Mouse (Mus musculus) spleen, adult 12 weeks (tissue): Measurements from ENCODE around the gene Aqp12.

Experiments used
- DNase-seq: peaks from one replicate; pipeline ENCODE4 v3.0.0; 2022; ENCODE audit warnings: low spot score

Gene Aqp12

DNA sequence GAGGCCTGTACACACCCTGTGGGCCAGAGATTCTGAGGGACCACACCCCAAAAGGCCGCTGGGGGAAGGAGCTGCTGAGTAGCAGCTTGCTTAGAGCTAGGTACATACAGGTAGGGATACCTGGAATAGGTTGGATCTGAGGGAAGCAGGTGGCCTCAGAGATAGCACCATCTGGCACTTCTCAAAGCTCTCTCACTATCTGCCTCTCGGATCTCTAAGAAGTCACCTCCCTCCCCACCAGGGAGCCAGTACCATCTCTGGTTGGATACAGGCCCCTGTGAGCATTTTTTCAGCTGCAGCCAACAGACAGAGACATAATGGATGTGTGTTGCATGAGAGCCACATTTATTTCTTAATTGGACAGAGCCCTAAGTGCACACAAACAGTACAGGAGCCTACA lies 9.0 kb downstream of the Aqp12 start:
- DNase-seq, result no peak

DNA sequence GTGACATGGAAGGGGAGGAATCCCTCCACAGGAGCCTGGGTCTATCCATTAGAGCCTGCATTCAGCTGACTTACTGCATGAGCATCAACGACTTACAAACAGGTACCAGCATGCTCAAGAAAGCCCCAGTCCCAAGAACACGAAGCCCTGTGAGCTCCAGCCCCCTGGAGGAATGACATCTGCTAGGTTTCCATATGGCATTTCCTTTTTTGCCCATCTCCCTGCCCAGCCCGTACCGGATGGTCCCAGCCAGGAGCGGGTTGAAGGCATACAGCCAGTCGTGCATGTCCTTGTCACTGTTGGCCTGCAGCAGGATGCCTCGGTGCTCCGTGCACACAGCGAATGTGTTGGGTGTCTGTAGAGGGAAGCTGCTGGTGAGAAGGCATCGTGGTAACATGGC lies 12.6 kb downstream of the Aqp12 start:
- DNase-seq, result no peak

DNA sequence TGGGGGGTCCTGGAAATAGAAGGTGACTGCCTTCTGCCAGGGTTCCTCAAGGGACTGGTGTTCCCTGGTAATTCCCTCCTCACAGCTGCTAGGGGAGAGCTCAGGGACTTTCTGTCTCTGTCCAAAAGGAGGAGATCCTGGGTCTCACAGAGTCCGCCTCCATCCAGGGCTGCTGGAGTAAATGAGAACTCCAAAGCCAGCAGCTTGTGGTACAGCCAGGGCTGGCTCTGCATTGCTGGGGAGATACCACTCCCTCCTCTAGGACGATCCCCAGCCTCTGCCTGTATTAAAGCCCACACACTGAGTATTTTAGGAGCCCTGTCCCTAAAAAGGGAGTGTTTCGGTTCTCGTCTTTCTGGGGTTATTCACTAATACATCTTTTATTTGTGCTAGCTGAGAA lies 14.5 kb downstream of the Aqp12 start:
- DNase-seq, result no peak

DNA sequence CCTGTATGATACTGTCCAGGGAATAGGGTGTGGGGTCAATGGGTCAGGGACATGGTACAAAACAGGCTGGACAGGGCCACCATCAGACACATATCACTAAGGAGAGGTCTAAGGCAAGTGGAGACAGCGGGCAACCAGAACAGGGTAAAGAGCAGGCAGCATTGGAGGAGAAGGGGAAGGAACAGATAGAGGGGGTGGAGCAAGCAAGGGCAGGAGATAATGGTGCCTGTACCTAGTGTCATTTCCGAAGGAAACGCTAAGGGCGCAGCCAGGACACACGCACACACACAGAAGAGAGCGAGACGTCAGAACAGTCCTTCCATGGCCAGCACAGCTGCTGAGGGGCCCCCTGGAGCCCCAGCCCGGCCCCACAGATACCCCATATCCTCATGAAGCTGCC lies 20.5 kb downstream of the Aqp12 start:
- DNase-seq, result no peak

DNA sequence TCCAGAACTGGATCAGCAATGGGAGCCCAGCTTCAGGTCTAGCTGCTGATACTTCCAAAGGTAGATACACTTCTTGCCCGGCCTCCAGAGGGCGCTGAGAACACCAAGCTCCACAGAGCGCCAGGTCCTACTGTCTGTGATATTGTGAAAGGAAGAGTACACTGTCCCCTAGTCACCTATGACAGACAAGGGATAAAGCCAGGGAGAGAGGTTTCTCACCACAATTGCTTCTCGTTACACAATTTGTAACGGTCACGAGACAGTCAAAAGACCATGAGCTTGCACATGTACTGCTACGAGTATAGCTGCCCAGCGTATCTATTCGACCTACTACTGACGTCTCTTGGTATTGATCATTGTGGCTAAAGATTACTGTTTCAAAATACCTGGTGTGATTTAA lies 23.3 kb downstream of the Aqp12 start:
- DNase-seq, result no peak

DNA sequence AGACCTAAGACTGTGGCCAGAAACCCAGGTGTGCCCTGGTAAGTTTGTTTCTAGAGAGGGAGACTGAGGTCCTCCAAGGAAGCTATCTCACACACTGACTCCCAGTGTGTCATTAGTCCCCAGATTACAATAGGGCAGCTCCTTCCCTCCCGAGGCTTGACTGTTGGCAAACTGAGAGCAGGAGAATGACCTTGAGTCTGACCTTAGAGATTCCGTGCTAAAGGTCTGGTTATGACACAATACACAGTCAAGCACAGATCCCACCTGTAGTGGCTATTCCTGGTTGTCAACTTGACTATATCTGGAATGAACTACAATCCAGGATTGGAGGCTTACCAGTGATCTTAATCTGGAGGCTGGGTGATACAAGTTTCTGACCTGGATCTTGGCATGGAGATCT lies 23.9 kb downstream of the Aqp12 start:
- no peak for DNase-seq

DNA sequence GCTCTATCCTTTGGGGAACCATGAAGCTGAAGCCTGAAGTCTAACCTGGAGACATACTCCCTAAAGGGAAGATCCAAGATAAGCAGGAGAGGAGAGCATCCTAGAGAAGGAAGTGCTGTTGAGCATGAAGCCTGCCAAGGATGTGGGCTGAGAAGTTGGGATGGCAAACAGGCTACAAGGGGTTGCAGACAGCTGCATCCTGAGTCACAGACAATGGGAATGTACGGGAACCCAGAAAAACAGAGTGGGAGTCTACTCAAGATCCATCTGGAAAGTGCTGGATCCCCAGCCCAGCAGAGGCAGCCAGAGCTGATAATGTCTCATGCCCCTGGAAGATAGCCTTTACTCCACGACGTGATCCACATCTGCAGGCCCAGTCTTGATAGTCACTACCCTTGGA lies 25.1 kb downstream of the Aqp12 start:
- DNase-seq, result no peak

DNA sequence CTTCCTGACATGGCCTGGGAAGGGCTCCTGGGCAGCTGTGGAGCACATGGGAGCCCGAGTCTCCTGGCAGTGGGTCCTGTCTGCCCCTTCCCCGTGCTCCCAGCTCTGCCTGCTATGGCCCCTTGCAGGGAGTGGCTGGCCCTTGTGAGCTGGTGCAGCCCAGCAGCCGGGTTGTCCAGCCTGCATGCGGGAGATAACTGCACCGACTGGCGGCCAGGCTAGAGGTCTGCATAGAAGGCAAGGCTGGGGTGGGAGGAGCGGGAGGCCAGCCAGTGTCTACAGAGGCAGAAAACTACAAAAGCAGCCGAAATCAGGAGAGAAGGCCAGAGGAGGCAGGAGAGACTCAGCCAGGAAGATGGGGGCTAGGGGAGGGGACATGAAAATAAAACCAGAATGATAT lies 27.9 kb downstream of the Aqp12 start:
- no peak for DNase-seq

DNA sequence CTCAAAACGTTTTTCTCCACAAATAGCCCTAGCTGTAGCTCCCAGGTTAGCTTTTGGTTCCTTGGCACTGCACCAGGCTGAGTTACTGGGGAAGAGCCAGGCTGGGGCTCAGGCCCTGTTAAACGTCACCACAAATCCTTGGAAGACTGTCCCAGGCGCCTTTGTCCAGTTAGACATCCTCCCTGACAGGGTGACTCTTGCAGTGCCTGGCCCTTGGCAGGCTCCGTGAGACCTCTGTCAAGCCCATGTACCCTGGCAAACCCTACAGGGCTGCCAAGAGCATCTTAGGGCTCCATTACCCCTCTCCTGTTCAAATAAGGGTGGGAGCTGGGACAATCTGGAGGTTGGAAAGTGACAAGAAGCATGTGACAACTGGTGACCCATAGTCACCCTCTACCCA lies 29.8 kb downstream of the Aqp12 start:
- DNase-seq, result no peak

DNA sequence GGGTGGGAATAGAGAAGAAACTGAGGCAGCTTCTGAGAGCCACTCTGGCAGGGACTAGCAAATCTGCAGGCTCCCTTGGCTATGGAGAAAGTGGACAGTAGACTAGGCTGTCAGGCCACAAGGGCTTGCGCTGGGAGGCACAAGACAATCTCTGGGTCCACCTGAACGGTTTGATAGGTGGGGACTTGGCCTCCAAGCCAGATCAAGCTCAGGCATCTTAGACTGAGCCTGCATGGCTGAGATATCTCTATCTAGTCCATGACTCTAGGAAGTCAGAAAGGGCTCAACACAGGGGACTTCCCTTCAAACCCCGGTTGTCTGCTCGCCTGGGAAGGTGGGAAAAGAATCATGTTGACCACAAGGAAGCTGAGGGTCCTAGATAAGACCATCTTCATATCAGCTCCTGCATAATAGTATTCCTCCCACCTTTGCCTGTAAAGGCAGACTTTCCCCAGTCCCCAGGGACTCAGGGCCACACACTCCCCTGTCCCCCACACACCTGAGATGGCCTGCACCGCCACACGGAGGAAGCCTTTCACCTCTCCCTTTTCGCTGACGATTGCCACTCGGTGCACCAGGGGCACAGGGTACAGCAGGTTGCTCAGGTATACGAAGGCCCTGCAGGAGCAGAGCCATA lies 40.1 kb downstream of the Aqp12 start:
- DNase-seq, result no peak

DNA sequence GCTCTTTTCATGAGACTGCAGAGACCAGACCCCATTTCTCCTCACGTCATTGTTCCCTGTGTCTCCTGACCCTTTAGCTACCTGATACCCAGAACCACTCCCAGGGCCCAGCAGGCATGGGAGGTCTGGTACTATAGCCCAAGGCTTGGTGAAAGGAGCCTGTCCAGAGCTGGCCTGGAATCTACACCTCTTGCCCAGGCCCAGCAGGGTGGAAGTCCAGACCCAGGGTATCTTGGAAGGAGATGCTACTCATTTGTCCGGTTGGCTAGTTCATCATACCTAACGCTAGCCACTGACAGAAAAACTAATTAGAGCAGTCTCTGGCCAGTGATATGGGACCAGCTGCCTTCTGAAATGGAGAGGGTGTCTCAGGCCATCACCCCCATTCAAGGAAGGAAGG lies 43.9 kb downstream of the Aqp12 start:
- DNase-seq, result no peak

DNA sequence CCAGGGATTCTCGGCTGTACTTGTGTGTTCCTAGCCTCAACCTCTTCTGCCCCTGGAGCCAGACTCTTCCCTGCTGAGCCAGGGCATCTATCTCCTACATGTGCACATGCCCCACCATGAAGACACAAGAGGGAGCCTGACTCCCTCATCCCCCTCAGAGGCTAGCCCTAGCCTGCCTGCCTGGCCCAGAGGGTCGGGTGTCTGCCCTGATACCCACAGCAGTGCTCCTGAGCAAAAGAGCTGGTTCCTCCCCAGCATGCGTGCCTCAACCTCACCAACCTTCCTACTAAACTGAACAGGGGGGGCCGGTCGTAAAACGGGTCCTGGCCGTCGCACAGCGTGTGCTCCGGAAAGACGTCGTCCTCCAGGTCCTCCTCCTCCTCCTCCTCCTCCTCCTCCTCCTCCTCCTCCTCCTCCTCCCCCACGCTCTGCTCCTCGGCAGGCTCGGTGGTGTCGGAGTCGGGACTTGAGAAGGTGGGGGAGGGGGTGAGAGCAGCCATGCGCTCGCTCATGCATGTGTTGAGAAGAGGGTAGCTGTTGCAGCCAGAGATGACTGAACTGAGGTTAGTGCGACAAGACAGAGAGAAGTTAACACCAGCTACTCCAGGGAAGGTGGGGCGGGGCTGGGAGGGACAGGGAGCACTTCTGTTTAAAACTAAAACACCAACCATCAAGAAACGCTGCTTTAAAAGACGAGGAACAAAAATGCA lies 45.1 kb downstream of the Aqp12 start:
- DNase-seq, result no peak
